Mouse (Mus musculus) midbrain, embryonic 13.5 days (tissue): ENCODE results near the gene Abhd16a. TPM values are rescaled to one million over a fixed set of nuclear protein-coding genes. Genes with fewer than 3 reads are reported as not detected.

Experiments used
- ATAC-seq: fragments of 200-750 bp; cut with Nextera tagmentation; 2 replicates; pipeline ENCODE4 v1.8.0; 2017; ENCODE audit warnings: mild to moderate bottlenecking, moderate TSS enrichment, moderate library complexity
- H3K27ac ChIP-seq: fragments of 300-500 bp; sonication (generic); 2 replicates; pipeline ENCODE4 v1.5.1; 2015; ENCODE audit warnings: inconsistent platforms, mild to moderate bottlenecking, moderate library complexity
- H3K27me3 ChIP-seq: fragments of 300-500 bp; sonication (generic); 2 replicates; pipeline ENCODE4 v1.6.1; 2015; ENCODE audit warnings: mild to moderate bottlenecking, inconsistent platforms
- H3K36me3 ChIP-seq: fragments of 300-500 bp; sonication (generic); 2 replicates; pipeline ENCODE4 v1.6.1; 2015; ENCODE audit warnings: mild to moderate bottlenecking, inconsistent platforms
- H3K4me1 ChIP-seq: fragments of 300-500 bp; sonication (generic); replicated peaks from 2 replicates; pipeline ENCODE4 v1.6.1; 2015; ENCODE audit warnings: inconsistent platforms
- H3K4me2 ChIP-seq: fragments of 300-500 bp; sonication (generic); replicated peaks from 2 replicates; pipeline ENCODE4 v1.6.1; 2015; ENCODE audit warnings: moderate library complexity, mild to moderate bottlenecking, inconsistent platforms
- H3K4me3 ChIP-seq: fragments of 300-500 bp; sonication (generic); replicated peaks from 2 replicates; pipeline ENCODE4 v1.5.1; 2015; ENCODE audit warnings: mild to moderate bottlenecking, inconsistent platforms
- H3K9ac ChIP-seq: fragments of 300-500 bp; sonication (generic); replicated peaks from 2 replicates; pipeline ENCODE4 v1.6.1; 2015; ENCODE audit warnings: mild to moderate bottlenecking, inconsistent platforms
- H3K9me3 ChIP-seq: fragments of 300-500 bp; sonication (generic); 2 replicates; pipeline ENCODE4 v1.6.1; 2016; ENCODE audit warnings: mild to moderate bottlenecking, inconsistent platforms
- WGBS: fragments of 180-500 bp; shearing (Covaris S2); methylation state at CpG from one replicate; pipeline ENCODE4 v1.1.7; 2015; 5-methylcytosine and 5-hydroxymethylcytosine counted together
- polyA plus RNA-seq: library from polyadenylated mRNA; unstranded; fragments of >200 nt; fragmentation: Nextera tagmentation; extraction: Ambion mirVana; gene quantifications from 2 replicates; pipeline ENCODE4 v1.2.1, GENCODE M21; 2015

Abhd16a gene
- polyA plus RNA-seq, 1 experiment from 2014 or later = 86.5 TPM

DNA sequence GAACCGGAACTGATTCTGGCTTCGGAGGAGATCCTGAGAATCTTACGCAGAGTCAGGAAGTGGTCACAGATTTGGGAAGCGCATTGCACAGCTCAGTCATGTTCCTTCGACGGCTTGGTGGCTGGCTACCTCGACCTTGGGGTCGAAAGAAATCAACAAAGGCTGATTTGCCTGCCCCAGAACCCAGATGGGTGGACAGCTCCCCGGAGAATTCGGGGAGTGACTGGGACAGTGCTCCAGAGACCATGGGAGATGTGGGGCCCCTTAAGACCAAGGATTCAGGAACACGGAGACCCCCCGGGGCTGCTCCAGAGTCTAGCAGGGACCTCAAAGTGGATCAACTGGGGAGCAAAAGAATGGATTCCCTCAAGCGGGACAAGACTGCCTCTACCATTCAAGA lies 38.0 kb downstream of the Abhd16a start:
- 75% methylated on average over 13 of the region's 13 CpGs for whole genome bisulfite sequencing
- Histone ChIP-seq H3K9ac (no peak overlapping the region), H3K36me3 (peaks cover 39% of the 10 kb centered on the region), H3K4me3 (peak overlapping the region; percentile 68), H3K4me2 (peak overlapping the region; percentile 85), H3K9me3 (no peaks in the 10 kb centered on the region), H3K27me3 (no peaks in the 10 kb centered on the region), H3K4me1 (peaks cover 39% of the 10 kb centered on the region), H3K27ac (peak overlapping the region; percentile 74)
- no peak for ATAC-seq

DNA sequence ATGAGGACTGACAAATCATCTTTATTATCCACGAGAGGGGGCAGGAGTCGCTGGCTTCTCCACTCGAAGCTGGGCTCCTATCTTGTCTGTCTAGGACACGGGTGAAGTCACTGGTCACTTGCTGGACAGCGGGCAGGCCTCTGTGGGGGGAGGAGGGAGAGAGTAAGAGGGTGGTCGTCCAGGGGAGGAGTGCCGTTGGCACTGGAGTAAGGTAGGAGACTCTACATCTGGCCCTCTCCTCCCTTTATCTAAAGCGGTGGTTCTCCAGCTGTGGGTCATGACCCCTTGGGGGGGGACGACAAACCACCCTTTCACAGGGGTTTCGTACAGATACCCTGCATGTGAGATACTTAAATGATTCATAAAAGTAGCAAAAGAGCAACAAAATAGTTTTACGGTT lies 39.9 kb downstream of the Abhd16a start:
- 70% methylated on average over 11 of the region's 11 CpGs for WGBS
- peaks cover 26% of the 10 kb centered on the region for H3K4me1 ChIP-seq

DNA sequence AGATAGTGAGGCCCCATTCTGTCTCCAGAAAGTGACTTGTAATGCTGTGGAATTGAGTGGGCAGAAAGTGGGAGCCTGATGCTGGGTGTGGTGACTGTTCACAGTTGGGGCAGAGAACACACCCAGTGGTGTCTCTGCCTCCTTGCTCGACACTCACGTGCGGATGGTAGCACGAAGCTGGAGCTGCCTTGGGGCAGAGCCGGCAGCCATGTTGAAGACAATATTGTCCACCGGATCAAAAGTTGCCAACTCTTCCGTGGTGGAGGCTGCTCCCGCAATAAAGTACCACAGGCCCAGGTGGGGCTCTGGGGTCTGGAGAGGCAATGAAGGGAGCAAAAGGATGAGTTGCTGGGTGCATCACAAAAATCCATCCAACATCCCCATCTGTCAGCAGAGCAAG lies 42.0 kb downstream of the Abhd16a start:
- H3K27ac ChIP-seq = no peak overlapping the region
- peaks cover 19% of the 10 kb centered on the region for H3K36me3 ChIP-seq
- 96% methylated on average over 8 of the region's 8 CpGs for WGBS
- H3K9me3 ChIP-seq = no peaks in the 10 kb centered on the region
- no peak for ATAC-seq
- H3K4me1 ChIP-seq = peaks cover 19% of the 10 kb centered on the region
- no peaks in the 10 kb centered on the region for H3K27me3 ChIP-seq
- no peak overlapping the region for H3K9ac ChIP-seq
- H3K4me2 ChIP-seq = no peak overlapping the region
- H3K4me3 ChIP-seq = no peak overlapping the region

More for the DNA sequence above, 39.9 kb downstream of the Abhd16a start:
- no peak overlapping the region for H3K9ac ChIP-seq
- no peaks in the 10 kb centered on the region for H3K27me3 ChIP-seq
- peaks cover 30% of the 10 kb centered on the region for H3K36me3 ChIP-seq
- H3K9me3 ChIP-seq = no peaks in the 10 kb centered on the region
- H3K4me2 ChIP-seq = no peak overlapping the region
- H3K27ac ChIP-seq = no peak overlapping the region
- H3K4me3 ChIP-seq = no peak overlapping the region
- no peak for ATAC-seq

DNA sequence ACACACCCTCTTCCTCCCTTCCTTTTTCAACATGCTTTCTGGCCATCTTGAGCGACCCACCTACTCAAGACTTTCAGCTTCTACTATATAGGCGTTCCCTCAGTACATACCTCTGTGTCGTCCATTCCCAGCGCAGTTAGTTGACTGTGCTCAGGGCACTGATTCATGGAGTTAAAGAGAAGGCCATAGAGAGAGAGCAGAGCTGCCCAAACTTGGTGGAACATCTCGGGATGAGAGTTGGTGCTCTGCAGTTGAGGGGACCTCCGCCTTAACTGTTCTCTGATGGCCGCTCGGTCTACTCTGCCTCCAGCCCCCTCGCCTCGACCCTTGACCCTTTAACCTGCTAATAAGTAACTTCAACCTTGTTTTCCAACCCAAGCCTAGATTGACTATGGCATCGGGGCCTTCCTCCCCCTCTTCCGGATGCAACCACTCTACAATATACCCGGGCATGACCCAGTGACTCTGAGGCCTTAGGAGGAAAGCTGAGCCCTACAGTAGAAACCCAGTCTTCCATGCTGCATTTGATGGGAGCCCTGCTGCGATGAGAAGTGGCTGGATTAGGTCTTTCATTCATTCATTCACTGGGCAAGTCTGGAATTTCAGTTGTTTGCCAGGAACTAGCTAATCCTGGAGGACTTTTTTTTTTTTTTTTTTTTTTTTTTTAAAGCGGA lies 42.6 kb downstream of the Abhd16a start, which contains the start of gene Apom:
TSS of gene Apom (minus strand) at position 551 of the 674 bp plus-strand sequence.
- H3K9ac ChIP-seq = no peak within 1 kb of the TSS
- no peak within 1 kb of the TSS for H3K27ac ChIP-seq
- peaks cover 19% of the 10 kb centered on the region for H3K36me3 ChIP-seq
- no peak for ATAC-seq
- H3K4me2 ChIP-seq = no peak within 1 kb of the TSS
- no peak within 1 kb of the TSS for H3K4me3 ChIP-seq
- H3K4me1 ChIP-seq = peaks cover 18% of the 10 kb centered on the region
- WGBS = 86% methylated on average over 15 of the region's 15 CpGs
- H3K27me3 ChIP-seq = no peaks in the 10 kb centered on the region
- no peaks in the 10 kb centered on the region for H3K9me3 ChIP-seq

DNA sequence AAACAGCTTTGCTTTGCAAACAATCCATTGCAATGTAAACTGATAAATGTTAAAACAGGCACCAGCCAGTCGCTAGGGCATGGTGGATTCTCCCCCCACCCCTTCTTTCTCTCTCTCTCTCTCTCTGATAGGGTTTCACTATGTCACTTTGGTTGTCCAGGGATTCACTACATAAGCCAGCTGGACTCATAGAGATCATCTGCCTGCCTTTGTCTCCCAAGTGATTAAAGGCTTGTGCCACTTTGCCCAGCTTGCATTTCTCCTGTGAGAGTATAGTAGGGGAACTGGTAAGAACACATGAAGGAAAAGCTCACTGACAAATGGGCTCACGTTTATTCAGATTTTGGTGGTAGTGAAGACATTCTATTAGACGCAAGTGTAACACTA lies 43.1 kb downstream of the Abhd16a start:
- WGBS = 80% methylated on average over 3 of the region's 3 CpGs
- peaks cover 19% of the 10 kb centered on the region for H3K36me3 ChIP-seq
- no peaks in the 10 kb centered on the region for H3K27me3 ChIP-seq
- H3K9ac ChIP-seq = no peak overlapping the region
- no peak overlapping the region for H3K4me2 ChIP-seq
- H3K4me1 ChIP-seq = peaks cover 18% of the 10 kb centered on the region
- H3K9me3 ChIP-seq = no peaks in the 10 kb centered on the region
- no peak overlapping the region for H3K27ac ChIP-seq
- no peak for ATAC-seq
- H3K4me3 ChIP-seq = no peak overlapping the region

DNA sequence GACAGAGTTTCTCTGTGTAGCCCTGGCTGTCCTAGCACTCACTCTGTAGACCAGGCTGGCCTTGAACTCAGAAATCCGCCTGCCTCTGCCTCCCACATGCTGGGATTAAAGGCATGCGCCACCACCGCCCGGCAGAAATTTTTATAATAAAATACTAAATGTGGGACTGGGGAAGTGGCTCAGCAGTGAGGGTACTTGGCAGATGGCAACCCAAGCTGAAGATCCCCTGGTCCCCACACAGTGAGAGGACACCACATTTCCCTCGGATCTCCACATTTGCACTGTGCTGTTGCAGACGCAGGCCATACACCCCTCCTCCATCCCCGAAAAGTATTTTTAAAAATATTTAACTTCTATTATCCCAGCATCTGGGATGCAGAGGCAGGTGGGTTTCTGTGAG lies 44.5 kb downstream of the Abhd16a start:
- WGBS = 96% methylated on average over 7 of the region's 7 CpGs
- H3K4me3 ChIP-seq = no peak overlapping the region
- ATAC-seq = no peak
- H3K9me3 ChIP-seq = no peaks in the 10 kb centered on the region
- no peak overlapping the region for H3K4me2 ChIP-seq
- H3K36me3 ChIP-seq = peaks cover 20% of the 10 kb centered on the region
- no peak overlapping the region for H3K27ac ChIP-seq
- H3K4me1 ChIP-seq = peaks cover 24% of the 10 kb centered on the region
- H3K27me3 ChIP-seq = no peaks in the 10 kb centered on the region
- H3K9ac ChIP-seq = no peak overlapping the region

DNA sequence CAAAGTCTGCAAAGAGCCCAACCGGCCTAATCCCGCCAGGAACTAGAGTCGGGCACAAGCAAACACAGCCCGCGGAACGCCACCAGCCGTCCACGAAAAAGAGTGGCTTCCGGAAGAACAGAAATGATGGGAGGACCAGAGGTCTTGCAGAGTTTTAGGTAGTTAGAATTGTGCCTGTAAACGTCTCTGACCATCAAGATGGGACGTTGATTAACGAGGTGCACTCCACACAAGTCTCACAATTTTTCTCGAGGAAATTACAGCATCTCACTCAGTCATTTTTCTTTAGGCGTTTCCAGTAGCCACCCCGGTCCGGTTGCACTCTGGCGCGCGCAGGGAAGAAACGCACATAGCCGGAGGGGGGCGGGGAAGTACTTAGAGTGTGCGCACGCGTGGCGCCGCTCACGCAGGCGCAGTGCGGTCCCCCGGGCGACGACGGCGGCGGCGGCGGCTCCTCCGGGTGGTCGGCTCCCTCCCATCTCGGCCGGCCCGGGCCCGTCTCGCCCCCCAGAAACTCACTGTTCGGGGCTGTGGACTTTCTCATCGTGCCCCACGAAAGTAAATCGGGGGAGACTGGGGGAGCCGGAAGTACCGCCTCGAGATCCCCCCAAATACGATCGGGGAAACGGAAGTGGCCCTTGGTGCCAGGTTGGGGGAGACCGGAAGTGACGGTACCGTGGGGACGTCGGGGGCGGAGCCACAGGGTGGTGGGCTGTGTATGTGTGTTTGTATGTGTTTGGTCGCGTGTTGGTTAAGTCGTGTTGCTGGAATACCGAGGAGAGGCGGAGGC lies 45.9 kb downstream of the Abhd16a start, which contains the start of gene Bag6:
TSS of gene Bag6 (plus strand) at position 378 of the 790 bp plus-strand sequence.
- WGBS = under 1% methylated on average over 66 of the region's 66 CpGs
- H3K9me3 ChIP-seq = no peaks in the 10 kb centered on the region
- peak within 1 kb of the TSS; percentile 91 for H3K4me2 ChIP-seq
- peak within 1 kb of the TSS; percentile 89 for H3K9ac ChIP-seq
- peak within 1 kb of the TSS; percentile 97 for H3K27ac ChIP-seq
- ATAC-seq = peak; percentile 96
- H3K4me1 ChIP-seq = peaks cover 26% of the 10 kb centered on the region
- peaks cover 25% of the 10 kb centered on the region for H3K36me3 ChIP-seq
- no peaks in the 10 kb centered on the region for H3K27me3 ChIP-seq
- peak within 1 kb of the TSS; percentile 80 for H3K4me3 ChIP-seq

DNA sequence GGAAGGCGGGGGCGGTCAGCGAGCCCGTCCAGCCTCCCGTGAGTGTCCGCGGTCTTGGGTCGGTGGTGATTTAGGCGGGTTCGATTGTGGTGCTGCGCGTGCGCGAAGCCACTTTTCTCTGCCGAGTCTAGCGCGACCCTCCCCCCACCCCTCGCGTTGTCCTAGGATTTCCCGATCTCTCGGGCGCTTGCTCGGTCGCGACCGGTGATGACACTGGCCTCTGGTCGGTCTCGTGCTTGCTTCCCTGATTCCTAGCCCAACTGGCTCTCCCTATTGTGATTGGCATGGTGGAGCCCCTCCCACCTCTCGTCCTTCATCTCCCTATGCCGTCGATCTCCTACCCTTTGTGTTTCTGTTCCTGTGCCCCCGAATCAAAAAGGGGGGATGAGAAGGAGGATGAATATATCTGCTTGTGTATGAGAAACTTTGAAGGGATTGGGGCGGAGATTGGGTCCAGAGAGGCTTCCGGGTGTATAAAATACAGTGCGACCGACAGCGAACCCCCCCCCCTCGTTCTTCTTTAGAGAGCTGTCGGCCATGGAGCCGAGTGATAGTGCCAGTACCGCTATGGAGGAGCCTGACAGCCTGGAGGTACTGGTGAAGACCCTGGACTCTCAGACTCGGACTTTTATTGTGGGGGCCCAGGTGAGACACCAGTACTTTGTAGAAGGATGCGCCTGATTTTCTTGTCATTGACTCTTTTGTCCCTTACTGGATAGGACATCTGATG lies 46.7 kb downstream of the Abhd16a start:
- Histone ChIP-seq H3K4me2 (peak overlapping the region; percentile 91), H3K4me3 (peak overlapping the region; percentile 80), H3K27me3 (no peaks in the 10 kb centered on the region), H3K9me3 (no peaks in the 10 kb centered on the region), H3K27ac (peak overlapping the region; percentile 97), H3K4me1 (peaks cover 26% of the 10 kb centered on the region), H3K36me3 (peaks cover 27% of the 10 kb centered on the region), H3K9ac (peak overlapping the region; percentile 89)
- ATAC-seq = peak; percentile 78
- WGBS = under 1% methylated on average over 43 of the region's 43 CpGs

DNA sequence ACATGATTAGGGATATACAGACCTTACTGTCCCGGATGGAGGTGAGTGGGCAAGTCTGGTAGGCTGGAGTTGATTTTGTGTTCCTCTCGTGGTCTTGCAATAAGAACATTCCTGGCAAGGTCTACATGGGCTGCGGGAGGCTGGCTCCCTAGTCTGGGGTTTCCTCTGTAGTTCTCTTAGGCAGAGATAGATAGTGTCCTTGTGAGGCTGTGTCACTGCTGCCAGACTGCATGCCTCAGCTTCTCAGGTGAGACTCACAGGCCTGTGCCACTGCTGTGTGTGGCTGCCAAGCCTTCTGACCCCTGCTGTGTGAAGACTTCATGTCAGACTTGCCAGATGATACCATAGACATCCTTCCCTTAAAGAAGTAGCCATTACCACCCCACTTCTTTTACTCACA lies 50.2 kb downstream of the Abhd16a start:
- ATAC-seq = no peak
- WGBS = 98% methylated on average over 3 of the region's 3 CpGs

DNA sequence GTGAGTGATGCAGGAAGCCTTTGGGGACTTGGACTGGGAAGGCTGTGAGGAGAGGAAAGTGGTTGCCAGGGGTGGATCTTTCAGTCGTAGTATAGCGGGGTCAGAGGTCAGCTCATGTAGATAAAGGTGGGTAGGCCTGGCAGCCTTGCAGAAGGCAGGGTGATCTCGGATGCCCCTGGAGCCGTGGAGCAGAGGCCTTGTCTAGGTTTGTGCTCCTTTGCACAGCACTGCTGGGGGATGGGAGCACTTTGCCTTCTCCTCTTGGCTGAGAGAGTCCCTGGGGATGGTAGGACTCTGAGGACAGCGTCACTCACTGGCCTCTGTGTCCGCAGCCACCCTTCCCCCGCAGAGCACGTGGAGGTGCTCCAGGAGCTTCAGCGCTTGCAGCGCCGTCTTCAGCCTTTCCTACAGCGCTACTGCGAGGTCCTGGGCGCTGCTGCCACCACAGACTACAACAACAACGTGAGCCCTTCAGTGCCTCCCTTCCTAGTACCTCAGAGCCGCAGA lies 51.5 kb downstream of the Abhd16a start:
- no peaks in the 10 kb centered on the region for H3K27me3 ChIP-seq
- H3K4me2 ChIP-seq = no peak overlapping the region
- WGBS = 81% methylated on average over 16 of the region's 16 CpGs
- H3K36me3 ChIP-seq = peaks cover 74% of the 10 kb centered on the region
- peaks cover 26% of the 10 kb centered on the region for H3K4me1 ChIP-seq
- H3K27ac ChIP-seq = no peak overlapping the region
- H3K4me3 ChIP-seq = no peak overlapping the region
- no peak for ATAC-seq
- H3K9me3 ChIP-seq = 0 out of 2 replicates have a peak, but pooled peaks cover 3% of the 10 kb centered on the region
- no peak overlapping the region for H3K9ac ChIP-seq

More for the DNA sequence above, 50.2 kb downstream of the Abhd16a start:
- Histone ChIP-seq H3K9ac (no peak overlapping the region), H3K9me3 (0 out of 2 replicates have a peak, but pooled peaks cover 3% of the 10 kb centered on the region), H3K4me2 (no peak overlapping the region), H3K27ac (no peak overlapping the region), H3K36me3 (peaks cover 62% of the 10 kb centered on the region), H3K4me3 (no peak overlapping the region), H3K27me3 (no peaks in the 10 kb centered on the region), H3K4me1 (peaks cover 26% of the 10 kb centered on the region)

DNA sequence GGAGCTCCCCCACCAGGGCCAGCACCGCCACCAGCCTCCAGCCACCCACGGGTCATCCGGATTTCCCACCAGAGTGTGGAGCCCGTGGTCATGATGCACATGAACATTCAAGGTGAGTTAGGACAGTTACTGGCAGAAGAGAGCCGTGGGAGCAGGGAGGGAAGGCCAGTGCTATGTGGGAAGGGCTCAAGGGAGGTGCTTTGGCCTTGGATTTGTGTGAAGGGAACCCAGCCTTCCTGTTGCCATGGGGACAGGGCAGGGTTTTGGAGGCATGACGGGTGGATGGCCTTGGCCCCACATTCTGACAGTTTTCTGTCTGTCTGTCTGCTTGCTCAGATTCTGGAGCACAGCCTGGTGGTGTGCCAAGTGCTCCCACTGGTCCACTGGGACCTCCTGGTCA lies 52.9 kb downstream of the Abhd16a start:
- H3K27me3 ChIP-seq = no peaks in the 10 kb centered on the region
- H3K4me3 ChIP-seq = no peak overlapping the region
- H3K4me2 ChIP-seq = no peak overlapping the region
- peaks cover 89% of the 10 kb centered on the region for H3K36me3 ChIP-seq
- WGBS = 86% methylated on average over 6 of the region's 6 CpGs
- no peak overlapping the region for H3K27ac ChIP-seq
- 0 out of 2 replicates have a peak, but pooled peaks cover 3% of the 10 kb centered on the region for H3K9me3 ChIP-seq
- no peak overlapping the region for H3K9ac ChIP-seq
- no peak for ATAC-seq
- H3K4me1 ChIP-seq = peaks cover 17% of the 10 kb centered on the region
